In the genomic region with DNA sequence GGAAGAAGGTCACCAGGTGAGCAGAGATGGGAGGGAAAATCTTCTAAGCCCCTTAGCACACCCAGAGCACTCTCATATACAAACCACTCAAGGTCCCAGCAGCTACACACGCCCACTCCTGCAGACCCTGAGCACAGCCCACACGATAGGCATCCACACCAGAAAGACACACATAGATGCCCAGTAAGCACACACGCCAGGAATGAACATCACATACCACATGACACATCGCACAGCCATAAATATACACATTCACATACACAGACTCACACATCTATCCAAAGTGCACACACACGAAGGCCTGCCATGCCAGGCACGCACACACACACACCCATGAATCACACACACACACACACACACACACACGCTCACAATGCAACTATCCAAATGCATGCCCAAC, we compare ENCODE assay signal across 15 mouse cellular contexts. TPM values are rescaled to one million over a fixed set of nuclear protein-coding genes. Genes with fewer than 3 reads are reported as not detected.
"Had no signal": no experiment of that assay in that cellular context is flagged by ENCODE, and none has a peak within 500 bp of the region (broad histone marks: within the 10 kb centered on the region; RNA-seq: fewer than 3 reads in every experiment).

No protein-coding gene starts in this region.

- H3K4me2 ChIP-seq: liver, embryonic 11.5 days; liver, embryonic 15.5 days; stomach, embryonic 15.5 days had no signal

- H3K4me3 ChIP-seq: liver, embryonic 15.5 days; stomach, embryonic 15.5 days had no signal

- DNase-seq: kidney, adult 8-10 months; kidney, postnatal 25 days; lung, adult 2 months; lung, postnatal 36 days; thymus, postnatal 14 days had no signal

- H3K27ac ChIP-seq: liver, embryonic 15.5 days; midbrain, embryonic 13.5 days; neural tube, embryonic 15.5 days; stomach, embryonic 15.5 days had no signal

- H3K36me3 ChIP-seq: liver, embryonic 15.5 days; midbrain, embryonic 13.5 days; neural tube, embryonic 15.5 days; stomach, embryonic 15.5 days had no signal

- H3K9ac ChIP-seq: liver, embryonic 15.5 days; midbrain, embryonic 13.5 days; neural tube, embryonic 15.5 days; stomach, embryonic 15.5 days had no signal

- H3K9me3 ChIP-seq: liver, embryonic 15.5 days; midbrain, embryonic 13.5 days; neural tube, embryonic 15.5 days; stomach, embryonic 15.5 days had no signal

- ATAC-seq: intestine, postnatal 0 days; lung, postnatal 0 days had no signal

RNA-seq across cellular contexts. Expression of gene Kcnj4, which starts 5.4 kb away (rescaled TPM):
- total RNA-seq: megakaryocyte progenitor cell, adult 5-6 weeks had no signal
- polyA plus RNA-seq: intestine, postnatal 0 days; liver, embryonic 11.5 days; liver, embryonic 15.5 days; lung, adult 2 months; lung, postnatal 0 days; midbrain, embryonic 13.5 days; neural tube, embryonic 11.5 days; neural tube, embryonic 15.5 days; spleen, adult 2 months; stomach, embryonic 15.5 days had no signal
